Mouse (Mus musculus) cerebellum, adult 11 months (tissue): ENCODE results near the gene Fat3.

Experiments
- DNase-seq: peaks from one replicate; pipeline ENCODE4 v3.0.0; 2022

Gene Fat3

GRCm38 (mm10) chr9:16226545-16226944 lies 274.5 kb downstream of the Fat3 start:
- DNase-seq = no peak

GRCm38 (mm10) chr9:16221885-16222284 lies 279.2 kb downstream of the Fat3 start:
- peak; percentile 35 for DNase-seq

GRCm38 (mm10) chr9:16216235-16216634 lies 284.9 kb downstream of the Fat3 start:
- DNase-seq = no peak

- DNase-seq = no peak
These were observed 286.1 kb downstream of the Fat3 start for GRCm38 (mm10) chr9:16214731-16215681.

GRCm38 (mm10) chr9:16213324-16213723 lies 287.8 kb downstream of the Fat3 start:
- DNase-seq = no peak

- no peak for DNase-seq
These were observed 288.5 kb downstream of the Fat3 start for GRCm38 (mm10) chr9:16212628-16213027.

- DNase-seq = no peak
These were observed 288.9 kb downstream of the Fat3 start for GRCm38 (mm10) chr9:16212163-16212562.

GRCm38 (mm10) chr9:16211468-16211867 lies 289.6 kb downstream of the Fat3 start:
- no peak for DNase-seq

GRCm38 (mm10) chr9:16202296-16202695 lies 298.8 kb downstream of the Fat3 start:
- DNase-seq = no peak

GRCm38 (mm10) chr9:16200948-16201347 lies 300.1 kb downstream of the Fat3 start:
- peak; percentile 61 for DNase-seq

- DNase-seq = no peak
These were observed 314.6 kb downstream of the Fat3 start for GRCm38 (mm10) chr9:16186461-16186860.

- DNase-seq = peak; percentile 31
These were observed 331.8 kb downstream of the Fat3 start for GRCm38 (mm10) chr9:16169238-16169637.

- no peak for DNase-seq
These were observed 333.0 kb downstream of the Fat3 start for GRCm38 (mm10) chr9:16168051-16168450.

- DNase-seq = no peak
These were observed 341.7 kb downstream of the Fat3 start for GRCm38 (mm10) chr9:16159366-16159765.

- no peak for DNase-seq
These were observed 347.5 kb downstream of the Fat3 start for GRCm38 (mm10) chr9:16153580-16153930.

- DNase-seq = no peak
These were observed 348.1 kb downstream of the Fat3 start for GRCm38 (mm10) chr9:16152756-16153579.

- DNase-seq = no peak
These were observed 351.0 kb downstream of the Fat3 start for GRCm38 (mm10) chr9:16150046-16150445.

GRCm38 (mm10) chr9:16147735-16148134 lies 353.4 kb downstream of the Fat3 start:
- DNase-seq = no peak

- DNase-seq = no peak
These were observed 356.4 kb downstream of the Fat3 start for GRCm38 (mm10) chr9:16144684-16145083.

GRCm38 (mm10) chr9:16139300-16139699 lies 361.8 kb downstream of the Fat3 start:
- DNase-seq = no peak

- no peak for DNase-seq
These were observed 368.0 kb downstream of the Fat3 start for GRCm38 (mm10) chr9:16133098-16133497.

- DNase-seq = no peak
These were observed 368.5 kb downstream of the Fat3 start for GRCm38 (mm10) chr9:16132594-16132993.

- no peak for DNase-seq
These were observed 379.3 kb downstream of the Fat3 start for GRCm38 (mm10) chr9:16121756-16122155.
